Mouse (Mus musculus) olfactory bulb, adult 2 months (tissue): ENCODE data around the gene Atp1a3. TPM values are rescaled to one million over a fixed set of nuclear protein-coding genes. Genes with fewer than 3 reads are reported as not detected.

ENCODE experiments used
- H3K27ac ChIP-seq: fragments of 200-500 bp; 2 replicates; pipeline ENCODE4 v1.5.1; 2012; ENCODE audit warnings: low read depth, low read length; ENCODE audit not compliant: insufficient read depth
- H3K4me1 ChIP-seq: fragments of 200-500 bp; 2 replicates; pipeline ENCODE4 v1.6.1; 2012; ENCODE audit warnings: low read length; ENCODE audit not compliant: control insufficient read depth, insufficient read depth
- H3K4me3 ChIP-seq: fragments of 200-500 bp; 2 replicates; pipeline ENCODE4 v1.5.1; 2012; ENCODE audit warnings: mild to moderate bottlenecking, low read depth, low read length, moderate library complexity; ENCODE audit not compliant: insufficient read depth
- CTCF ChIP-seq: fragments of 200-500 bp; IDR thresholded peaks from 2 replicates; pipeline ENCODE4 v1.5.1; 2012; ENCODE audit warnings: low read depth, mild to moderate bottlenecking, low read length, moderate library complexity; ENCODE audit not compliant: insufficient read depth
- POLR2A ChIP-seq: fragments of 200-500 bp; IDR thresholded peaks from 2 replicates; pipeline ENCODE4 v1.6.1; 2012; ENCODE audit warnings: mild to moderate bottlenecking, low read depth, low read length, moderate library complexity; ENCODE audit not compliant: insufficient read depth
- WGBS: fragments of 180-500 bp; shearing (Covaris S2); methylation state at CpG from one replicate; pipeline ENCODE4 v1.1.7; 2018; 5-methylcytosine and 5-hydroxymethylcytosine counted together
- polyA plus RNA-seq: library from polyadenylated mRNA; stranded (reverse); fragments of >200 nt; gene quantifications from 2 replicates; pipeline ENCODE4 v1.2.4, GENCODE M21; 2012; ENCODE audit warnings: low replicate concordance; ENCODE audit not compliant: missing spikeins, insufficient read depth, insufficient read length

Atp1a3 gene
- polyA plus RNA-seq, 1 experiment = 361 TPM

DNA sequence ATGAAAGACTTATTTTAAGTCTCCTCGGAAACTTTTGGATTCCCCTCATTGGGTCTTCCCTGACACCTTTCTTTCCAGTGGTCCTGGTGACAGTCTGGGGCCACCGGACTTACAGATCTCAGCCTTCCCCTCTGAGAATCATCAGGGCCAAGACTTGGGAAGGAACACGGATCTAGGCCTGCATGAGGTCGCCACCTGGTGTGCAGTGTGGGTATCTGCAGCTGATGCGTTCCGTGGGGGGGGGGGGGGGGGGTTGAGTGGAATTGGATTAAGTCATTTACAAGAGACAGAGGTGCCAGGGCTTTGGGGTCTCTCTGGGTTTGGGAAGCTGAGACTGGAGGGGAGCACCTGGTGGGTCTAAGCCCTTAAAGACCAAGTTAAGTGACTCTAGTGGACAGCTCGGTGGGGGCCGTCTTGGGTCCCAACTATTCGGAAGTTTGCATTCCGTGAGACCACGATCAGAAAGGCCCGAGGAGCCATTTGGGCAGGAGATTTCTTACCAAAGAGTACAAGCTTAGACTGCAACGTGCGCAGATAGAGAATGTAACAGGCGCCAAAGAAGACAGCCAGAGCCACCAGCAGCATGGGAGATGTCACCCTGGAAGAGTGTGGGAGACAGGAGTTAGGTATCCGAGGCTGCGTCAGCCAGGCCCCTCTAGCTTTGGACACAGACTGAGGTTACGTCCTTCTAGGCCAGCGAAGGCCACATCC lies 34.3 kb downstream of the Atp1a3 start:
- H3K27ac ChIP-seq = peak overlapping the region; percentile 50
- WGBS = 5% methylated on average over 19 of the region's 19 CpGs

DNA sequence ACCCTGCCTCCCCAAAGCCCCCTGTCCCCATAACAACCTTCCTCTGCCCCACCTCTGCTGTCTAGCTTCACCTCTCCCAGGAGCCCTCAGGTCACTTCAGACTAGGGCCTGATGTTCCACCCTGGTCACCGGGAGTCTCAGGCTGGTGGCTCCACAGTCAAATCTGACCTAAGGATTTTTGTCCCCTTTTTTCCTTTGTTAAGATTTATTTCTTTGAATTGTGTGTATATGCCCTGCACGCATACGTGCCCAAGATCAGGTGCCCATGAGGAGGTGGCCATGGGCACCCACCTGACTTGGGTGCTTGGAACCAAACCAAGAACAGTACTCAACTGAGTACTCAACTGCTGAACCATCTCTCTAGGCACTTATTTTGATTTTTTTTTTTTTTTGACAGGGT lies 35.4 kb downstream of the Atp1a3 start:
- Histone ChIP-seq H3K27ac (no peak overlapping the region), H3K4me3 (no peak overlapping the region), H3K4me1 (peaks cover 15% of the 10 kb centered on the region)
- WGBS = 95% methylated on average over 3 of the region's 3 CpGs
- TF ChIP-seq POLR2A (no peak), CTCF (no peak)

More for the DNA sequence above, 34.3 kb downstream of the Atp1a3 start:
- peaks cover 15% of the 10 kb centered on the region for H3K4me1 ChIP-seq
- TF ChIP-seq POLR2A = no peak
- peak; percentile 60; the same call in 1 of the 2 replicates for TF ChIP-seq CTCF
- peak overlapping the region; percentile 63 for H3K4me3 ChIP-seq

DNA sequence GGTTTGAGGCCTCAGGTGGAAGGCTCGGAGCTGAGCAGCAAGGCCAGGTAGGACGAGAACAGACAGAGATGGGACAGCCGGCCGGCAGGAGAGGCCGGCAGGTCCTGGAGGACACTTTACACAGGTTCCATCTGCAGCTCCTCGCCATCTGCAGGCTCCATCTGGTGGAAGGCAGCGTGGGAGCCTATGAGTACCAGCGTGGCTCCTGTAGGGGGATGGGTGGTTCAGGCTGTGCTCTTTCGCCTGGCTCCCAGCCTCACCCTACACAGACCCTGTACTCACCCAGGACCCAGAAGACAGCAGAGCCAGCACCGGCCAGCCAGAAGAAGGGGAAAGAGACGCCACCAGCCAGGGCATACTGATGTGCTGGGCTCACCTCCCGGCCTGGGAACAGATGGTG lies 36.0 kb downstream of the Atp1a3 start:
- H3K4me1 ChIP-seq = peaks cover 13% of the 10 kb centered on the region
- no peak overlapping the region for H3K4me3 ChIP-seq
- TF ChIP-seq CTCF (no peak), POLR2A (no peak)
- no peak overlapping the region for H3K27ac ChIP-seq
- 71% methylated on average over 12 of the region's 12 CpGs for WGBS

DNA sequence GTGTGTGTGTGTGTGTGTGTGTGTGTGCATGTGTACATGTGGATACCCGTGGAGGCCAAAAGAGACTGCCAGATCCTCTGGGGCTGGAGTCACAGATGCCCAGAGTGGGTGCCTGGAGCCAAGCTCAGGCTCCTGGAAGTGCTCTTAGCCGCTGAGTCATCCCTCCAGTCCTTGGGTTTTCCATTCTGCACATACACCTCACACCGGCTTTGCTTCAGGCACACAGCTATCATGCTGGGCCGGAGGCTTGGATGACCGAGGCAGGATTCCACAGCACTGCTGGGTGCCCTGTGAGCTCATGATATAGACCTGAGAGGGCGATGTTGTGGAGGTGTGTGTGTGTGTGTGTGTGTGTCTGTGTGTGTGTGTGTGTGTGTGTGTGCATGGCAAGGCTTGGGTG lies 37.3 kb downstream of the Atp1a3 start:
- 55% methylated on average over 6 of the region's 6 CpGs for WGBS
- Histone ChIP-seq H3K4me1 (peaks cover 13% of the 10 kb centered on the region), H3K27ac (no peak overlapping the region), H3K4me3 (no peak overlapping the region)
- TF ChIP-seq POLR2A (no peak), CTCF (no peak)

DNA sequence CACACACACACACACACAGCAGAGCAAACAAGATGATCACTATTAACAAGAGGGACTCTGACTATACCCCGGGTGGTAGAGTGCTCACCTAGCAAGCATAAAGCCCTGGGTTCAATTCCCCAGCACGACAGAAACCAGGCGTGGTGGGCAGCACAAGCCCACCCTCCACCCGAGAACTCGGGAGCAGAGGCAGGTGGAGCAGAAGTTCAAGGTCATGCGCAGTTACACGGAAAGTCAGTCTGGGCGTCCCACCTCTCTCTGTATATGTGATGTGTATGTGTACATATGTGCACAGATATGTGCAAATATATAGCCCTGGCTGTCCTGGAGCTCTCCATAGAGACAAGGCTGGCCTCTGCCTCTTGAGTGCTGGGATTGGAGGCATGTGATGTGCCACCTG lies 37.8 kb downstream of the Atp1a3 start:
- Histone ChIP-seq H3K4me1 (peaks cover 13% of the 10 kb centered on the region), H3K4me3 (no peak overlapping the region), H3K27ac (no peak overlapping the region)
- 89% methylated on average over 8 of the region's 8 CpGs for WGBS
- TF ChIP-seq CTCF (no peak), POLR2A (no peak)

DNA sequence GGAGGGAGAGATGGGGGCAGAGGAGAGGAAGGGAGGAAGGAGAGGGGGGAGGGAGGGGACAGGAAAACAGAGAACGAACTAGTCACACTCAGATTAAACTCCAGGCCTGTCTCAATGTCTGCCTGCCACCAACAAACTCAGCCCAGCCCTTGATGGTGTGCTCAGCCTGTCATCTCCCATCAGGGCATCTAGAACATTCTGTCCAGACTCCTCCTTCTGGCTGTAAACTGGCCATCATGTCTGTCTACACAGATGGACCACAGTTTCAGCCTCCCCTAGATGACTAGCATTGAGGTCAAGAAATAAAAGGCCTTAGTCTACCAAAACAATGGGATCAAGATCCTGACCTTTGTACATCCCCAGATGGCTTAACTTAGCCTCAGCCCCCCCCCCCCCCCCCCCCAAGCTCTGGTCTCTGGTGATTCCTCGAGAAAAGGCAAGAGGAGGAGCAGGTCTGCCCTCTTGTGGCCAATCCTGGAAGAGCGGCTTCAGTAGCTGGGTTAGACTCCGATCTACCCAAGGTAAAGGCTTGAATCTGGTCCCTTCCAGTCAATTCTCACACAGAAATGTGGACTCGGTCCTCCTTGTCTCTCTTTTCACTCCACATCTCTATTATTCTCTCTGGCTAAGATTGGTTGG lies 40.7 kb downstream of the Atp1a3 start:
- Histone ChIP-seq H3K27ac (no peak overlapping the region), H3K4me1 (peaks cover 8% of the 10 kb centered on the region), H3K4me3 (no peak overlapping the region)
- WGBS = 9% methylated on average over 5 of the region's 5 CpGs
- TF ChIP-seq POLR2A = no peak
- peak; percentile 59; the same call in 1 of the 2 replicates for TF ChIP-seq CTCF

DNA sequence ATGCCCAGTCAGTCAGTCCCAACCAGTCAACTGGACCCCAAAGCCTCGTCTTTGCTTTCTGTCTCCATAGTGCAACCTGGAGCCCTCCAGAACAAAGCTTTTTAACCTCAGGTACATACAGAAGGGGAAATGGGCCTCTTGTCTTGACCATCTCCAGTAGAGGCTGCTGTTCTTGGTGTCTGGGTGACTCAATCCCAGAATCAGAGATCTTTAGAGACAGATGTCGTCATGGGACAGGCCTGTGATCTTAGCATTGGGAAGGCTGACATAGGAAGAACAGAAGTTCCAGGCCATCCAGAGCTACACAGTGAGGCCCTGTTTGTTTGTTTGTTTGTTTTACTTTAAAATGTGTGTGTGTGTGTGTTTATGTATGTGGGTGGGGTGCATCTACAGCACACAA lies 41.5 kb downstream of the Atp1a3 start:
- H3K27ac ChIP-seq = no peak overlapping the region
- H3K4me1 ChIP-seq = peaks cover 3% of the 10 kb centered on the region; the same call in 1 of the 2 replicates
- TF ChIP-seq CTCF = no peak
- TF ChIP-seq POLR2A = no peak
- no peak overlapping the region for H3K4me3 ChIP-seq
- WGBS = 85% methylated on average over 2 of the region's 2 CpGs

DNA sequence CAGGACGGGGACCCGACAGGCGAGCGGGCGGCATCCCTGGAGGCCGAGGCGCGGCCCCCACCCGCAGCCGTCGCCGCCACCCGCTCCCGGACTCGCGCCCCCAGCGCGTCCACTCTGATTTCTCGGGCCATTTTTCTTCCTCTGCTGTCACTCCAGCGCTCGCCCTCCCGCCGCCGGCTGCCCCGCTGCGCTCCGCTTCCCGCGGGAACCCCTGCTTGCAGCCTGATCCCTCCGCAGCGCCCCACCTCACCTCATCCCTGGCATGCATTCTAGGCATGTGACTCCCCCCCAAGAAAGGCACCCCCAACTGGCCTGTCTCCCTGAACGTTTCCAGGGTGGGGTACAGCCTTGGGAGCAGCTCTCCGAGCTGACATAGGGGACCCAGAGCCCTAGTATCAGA lies 50.5 kb downstream of the Atp1a3 start:
- Histone ChIP-seq H3K27ac (no peak overlapping the region), H3K4me3 (no peak overlapping the region), H3K4me1 (peaks cover 14% of the 10 kb centered on the region)
- 15% methylated on average over 33 of the region's 33 CpGs for WGBS
- TF ChIP-seq CTCF = no peak
- no peak for TF ChIP-seq POLR2A

DNA sequence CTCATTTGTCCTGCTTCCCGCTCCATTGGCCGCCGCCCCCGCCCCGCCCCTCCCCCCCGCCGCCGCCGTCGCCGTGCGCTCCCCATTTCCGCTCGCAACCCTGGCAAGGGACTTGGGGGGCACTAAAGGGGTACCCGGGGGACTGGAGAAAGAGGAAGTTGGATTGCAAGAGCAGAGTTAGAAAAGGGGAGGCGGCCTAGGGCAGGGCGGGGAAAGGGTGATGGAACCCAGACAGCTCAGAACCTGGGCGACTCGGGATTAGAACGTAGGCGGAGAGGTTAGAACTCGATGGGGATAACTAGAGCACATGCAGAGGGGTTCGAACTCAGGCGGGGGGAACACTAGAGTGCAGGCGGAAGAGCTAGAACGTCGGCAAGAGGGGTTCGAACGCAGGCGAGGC lies 51.3 kb downstream of the Atp1a3 start:
- no peak for TF ChIP-seq CTCF
- TF ChIP-seq POLR2A = no peak
- peaks cover 14% of the 10 kb centered on the region for H3K4me1 ChIP-seq
- H3K27ac ChIP-seq = no peak overlapping the region
- H3K4me3 ChIP-seq = peak overlapping the region; percentile 25; the same call in 1 of the 2 replicates
- WGBS = 3% methylated on average over 30 of the region's 30 CpGs
